Mouse (Mus musculus) cortical plate, adult 2 months (tissue): ENCODE measurements around the gene Far1. TPM values are rescaled to one million over a fixed set of nuclear protein-coding genes. Genes with fewer than 3 reads are reported as not detected.

Experiments used
- H3K27ac ChIP-seq: fragments of 200-500 bp; 2 replicates; pipeline ENCODE4 v1.5.1; 2012; ENCODE audit warnings: low read length, control low read depth, inconsistent platforms; ENCODE audit not compliant: insufficient read depth
- H3K4me1 ChIP-seq: fragments of 200-500 bp; 2 replicates; pipeline ENCODE4 v1.6.1; 2011; ENCODE audit warnings: low read length; ENCODE audit not compliant: control insufficient read depth, insufficient read depth
- H3K4me3 ChIP-seq: fragments of 200-500 bp; 2 replicates; pipeline ENCODE4 v1.5.1; 2011; ENCODE audit warnings: mild to moderate bottlenecking, low read length, control low read depth; ENCODE audit not compliant: insufficient read depth
- CTCF ChIP-seq: fragments of 200-500 bp; IDR thresholded peaks from 2 replicates; pipeline ENCODE4 v1.5.1; 2011; ENCODE audit warnings: mild to moderate bottlenecking, control low read depth, low read length; ENCODE audit not compliant: insufficient read depth; ENCODE audit errors: extremely low read depth
- POLR2A ChIP-seq: fragments of 200-500 bp; IDR thresholded peaks from 2 replicates; pipeline ENCODE4 v1.6.1; 2011; ENCODE audit warnings: mild to moderate bottlenecking, low read length, control low read depth; ENCODE audit not compliant: insufficient read depth; ENCODE audit errors: extremely low read depth
- polyA plus RNA-seq: library from polyadenylated mRNA; depleted of rRNA; stranded (reverse); fragments of >200 nt; gene quantifications from 2 replicates; pipeline ENCODE4 v1.2.3, GENCODE M21; 2012; rRNA removed

Far1 gene
- polyA plus RNA-seq, 1 experiment = 81.4 TPM

- Histone ChIP-seq H3K4me3 (no peak overlapping the region), H3K4me1 (no peaks in the 10 kb centered on the region), H3K27ac (no peak overlapping the region)
- TF ChIP-seq CTCF = no peak
- no peak for TF ChIP-seq POLR2A
Observed at GRCm38 (mm10) chr7:113597231-113597630, 83.6 kb downstream of the Far1 start.

GRCm38 (mm10) chr7:113601803-113602202, 88.2 kb downstream of the Far1 start:
- H3K4me1 ChIP-seq = no peaks in the 10 kb centered on the region
- H3K4me3 ChIP-seq = no peak overlapping the region
- no peak for TF ChIP-seq POLR2A
- TF ChIP-seq CTCF = no peak
- H3K27ac ChIP-seq = no peak overlapping the region

- TF ChIP-seq CTCF = peak; percentile 42; the same call in 1 of the 2 replicates
- no peak for TF ChIP-seq POLR2A
- Histone ChIP-seq H3K4me3 (no peak overlapping the region), H3K27ac (no peak overlapping the region), H3K4me1 (peaks cover 2% of the 10 kb centered on the region; the same call in 1 of the 2 replicates)
Observed at GRCm38 (mm10) chr7:113607928-113608327, 94.3 kb downstream of the Far1 start.

GRCm38 (mm10) chr7:113609027-113609705, 95.5 kb downstream of the Far1 start:
- Histone ChIP-seq H3K27ac (no peak overlapping the region), H3K4me1 (peaks cover 2% of the 10 kb centered on the region; the same call in 1 of the 2 replicates), H3K4me3 (no peak overlapping the region)
- TF ChIP-seq CTCF (peak; percentile 43; the same call in 1 of the 2 replicates), POLR2A (no peak)

GRCm38 (mm10) chr7:113612628-113613027, 99.0 kb downstream of the Far1 start:
- H3K4me1 ChIP-seq = peaks cover 2% of the 10 kb centered on the region; the same call in 1 of the 2 replicates
- H3K27ac ChIP-seq = no peak overlapping the region
- H3K4me3 ChIP-seq = no peak overlapping the region
- TF ChIP-seq POLR2A (no peak), CTCF (no peak)

- Histone ChIP-seq H3K4me1 (no peaks in the 10 kb centered on the region), H3K4me3 (no peak overlapping the region), H3K27ac (no peak overlapping the region)
- no peak for TF ChIP-seq CTCF
- TF ChIP-seq POLR2A = no peak
Observed at GRCm38 (mm10) chr7:113614198-113614927, 100.7 kb downstream of the Far1 start.

- TF ChIP-seq CTCF = no peak
- TF ChIP-seq POLR2A = no peak
- no peak overlapping the region for H3K27ac ChIP-seq
- peaks cover 2% of the 10 kb centered on the region for H3K4me1 ChIP-seq
- no peak overlapping the region for H3K4me3 ChIP-seq
Observed at GRCm38 (mm10) chr7:113619166-113619565, 105.5 kb downstream of the Far1 start.

- TF ChIP-seq CTCF (no peak), POLR2A (no peak)
- Histone ChIP-seq H3K27ac (peak overlapping the region; percentile 53), H3K4me1 (peaks cover 2% of the 10 kb centered on the region), H3K4me3 (no peak overlapping the region)
Observed at GRCm38 (mm10) chr7:113619768-113620167, 106.1 kb downstream of the Far1 start.

Other genes with a start within 250 kb of the Far1 start
- 75.1 and 81.9 TPM in 2 replicates for gene Btbd10, start 144.4 kb upstream of the Far1 start, polyA plus RNA-seq
- not detected in 2 replicates for gene Pth, start 125.3 kb upstream of the Far1 start, polyA plus RNA-seq